Comparison of ENCODE assay signal across 26 mouse cellular contexts in genomic region chr2:35487700-35488099, GRCm38 (mm10). TPM values are rescaled to one million over a fixed set of nuclear protein-coding genes. Genes with fewer than 3 reads are reported as not detected.
DNase-seq lines count a peak whose midpoint lies in the region; ATAC-seq and TF ChIP-seq lines count a peak whose summit lies in the region.
"Had no signal": no experiment of that assay in that cellular context is flagged by ENCODE, and none has a peak within 500 bp of the region (broad histone marks: within the 10 kb centered on the region; RNA-seq: fewer than 3 reads in every experiment).

No protein-coding gene starts in this region.

- in situ Hi-C loops in ES-E14 (cut with MboI; ENCODE audit: low sequenced_read_pairs in 2 of 2, unreplicated experiment in 2 of 2), result no loop called here

- H3K36me3 ChIP-seq in limb, embryonic 15.5 days, result no peaks in the 10 kb centered on the region
- no peaks in the 10 kb centered on the region for H3K36me3 ChIP-seq in limb, embryonic 10.5 days
- H3K36me3 ChIP-seq in ES-E14 (ENCODE audit: control insufficient read depth, insufficient read depth, low read length, poor library complexity, severe bottlenecking), result no peaks in the 10 kb centered on the region
- H3K36me3 ChIP-seq: heart, embryonic 13.5 days; hindbrain, embryonic 12.5 days; limb, embryonic 12.5 days; liver, embryonic 12.5 days; neural tube, embryonic 13.5 days had no signal

- no peak overlapping the region for H3K4me3 ChIP-seq in limb, embryonic 15.5 days
- H3K4me3 ChIP-seq in limb, embryonic 10.5 days, result no peak overlapping the region
- peak overlapping the region; percentile 36 to 43; a peak in 3 of 4 replicates for H3K4me3 ChIP-seq in ES-E14 (ENCODE audit: insufficient read depth in 1 of 2, low read depth in 1 of 2, low read length in 2 of 2, poor library complexity in 1 of 2, severe bottlenecking in 1 of 2)
- H3K4me3 ChIP-seq: erythroblast, embryonic 14.5 days; forebrain, embryonic 13.5 days; gastrocnemius, adult 2 months; heart, embryonic 13.5 days; hindbrain, embryonic 12.5 days; layer of hippocampus, adult 2 months; limb, embryonic 12.5 days; liver, embryonic 12.5 days; neural tube, embryonic 13.5 days had no signal

- peak; percentile 31 for DNase-seq in embryo, embryonic 10 days (ENCODE audit: low spot score)
- DNase-seq in embryo, embryonic 11 days, result no peak
- no peak for DNase-seq in limb, embryonic 10.5 days (ENCODE audit: low spot score)
- peak; percentile 76 for DNase-seq in ES-E14 (ENCODE audit: low read depth, low spot score)
- no peak for DNase-seq in gastrocnemius, postnatal 10 days
- no peak for DNase-seq in left cerebral cortex, postnatal 14 days (ENCODE audit: low spot score in 2 of 2)
- DNase-seq: adrenal gland, postnatal 36 days; cerebellum, adult 9-10 months; gastrocnemius, adult 2 months; heart, postnatal 14 days; kidney, adult 2 months; lung, adult 18-20 months; lung, postnatal 14 days; midbrain, embryonic 14.5 days; right cerebral cortex, postnatal 25 days; thymus, postnatal 14 days had no signal

- H3K9ac ChIP-seq in limb, embryonic 15.5 days, result no peak overlapping the region
- no peak overlapping the region for H3K9ac ChIP-seq in ES-E14 (ENCODE audit: insufficient read depth, low read depth, low read length, poor library complexity, severe bottlenecking)
- H3K9ac ChIP-seq: forebrain, embryonic 13.5 days; heart, embryonic 13.5 days; hindbrain, embryonic 12.5 days; limb, embryonic 12.5 days; liver, embryonic 12.5 days; neural tube, embryonic 13.5 days had no signal

- WGBS in limb, embryonic 15.5 days, result 55% methylated on average over 3 of the region's 3 CpGs
- 59% methylated on average over 3 of the region's 3 CpGs for WGBS in limb, embryonic 10.5 days

- ATAC-seq in limb, embryonic 15.5 days (ENCODE audit: insufficient number of reproducible peaks, low FRiP score, low TSS enrichment, low read depth), result 0 out of 2 replicates have a peak, but pooled peaks have one; percentile 38
- ATAC-seq: CD4-positive, CD25-positive, alpha-beta regulatory T cell, adult 4 months; forebrain, embryonic 13.5 days; liver, embryonic 12.5 days had no signal

- intact Hi-C loops in left cerebral cortex, postnatal 14 days (cut with DNase I), result no loop called here

- no peaks in the 10 kb centered on the region for H3K9me3 ChIP-seq in limb, embryonic 15.5 days
- no peaks in the 10 kb centered on the region for H3K9me3 ChIP-seq in limb, embryonic 10.5 days (replicated peaks)
- H3K9me3 ChIP-seq in ES-E14 (ENCODE audit: control insufficient read depth, insufficient read depth, low read depth, low read length), result no peaks in the 10 kb centered on the region
- H3K9me3 ChIP-seq: forebrain, embryonic 13.5 days; heart, embryonic 13.5 days; hindbrain, embryonic 12.5 days; limb, embryonic 12.5 days; liver, embryonic 12.5 days; neural tube, embryonic 13.5 days had no signal

- H3K27ac ChIP-seq in limb, embryonic 15.5 days, result no peak overlapping the region
- no peak overlapping the region for H3K27ac ChIP-seq in limb, embryonic 10.5 days
- H3K27ac ChIP-seq in ES-E14 (ENCODE audit: insufficient read depth, low read depth, low read length, poor library complexity, severe bottlenecking), result peak overlapping the region; percentile 66; the same call in 1 of the 2 replicates
- H3K27ac ChIP-seq: forebrain, embryonic 13.5 days; gastrocnemius, adult 2 months; hindbrain, embryonic 12.5 days; layer of hippocampus, adult 2 months; liver, embryonic 12.5 days; neural tube, embryonic 13.5 days had no signal

- peaks cover 20% of the 10 kb centered on the region for H3K4me1 ChIP-seq in limb, embryonic 15.5 days
- H3K4me1 ChIP-seq in limb, embryonic 10.5 days, result peaks cover 19% of the 10 kb centered on the region
- H3K4me1 ChIP-seq in ES-E14 (ENCODE audit: control insufficient read depth in 2 of 2, insufficient read depth in 2 of 2, low read length in 2 of 2, poor library complexity in 1 of 2), result peaks cover 7 to 25% of the 10 kb centered on the region in 2 experiments

- H3K4me2 ChIP-seq in limb, embryonic 15.5 days, result no peak overlapping the region
- H3K4me2 ChIP-seq: forebrain, embryonic 13.5 days; heart, embryonic 13.5 days; hindbrain, embryonic 12.5 days; limb, embryonic 12.5 days; liver, embryonic 12.5 days; neural tube, embryonic 13.5 days had no signal

- no peaks in the 10 kb centered on the region for H3K27me3 ChIP-seq in limb, embryonic 15.5 days
- no peaks in the 10 kb centered on the region for H3K27me3 ChIP-seq in limb, embryonic 10.5 days (ENCODE audit: low read depth, poor library complexity, severe bottlenecking)
- H3K27me3 ChIP-seq: forebrain, embryonic 13.5 days; heart, embryonic 13.5 days; hindbrain, embryonic 12.5 days; limb, embryonic 12.5 days; liver, embryonic 12.5 days; neural tube, embryonic 13.5 days had no signal

TF ChIP-seq in ES-E14, 5 proteins besides CTCF, POLR2A, EP300 and RAD21:
- TF ChIP-seq HCFC1 (IDR thresholded peaks at IDR 0.05; ENCODE audit: borderline replicate concordance, insufficient read depth, low read length) (no peak), ZC3H11A (IDR thresholded peaks at IDR 0.05; ENCODE audit: borderline replicate concordance, low read depth, low read length) (no peak), MAFK (IDR thresholded peaks at IDR 0.05; ENCODE audit: insufficient read depth, low read depth, low read length) (no peak), ZNF384 (IDR thresholded peaks at IDR 0.05; ENCODE audit: low read depth, low read length) (no peak), CHD2 (IDR thresholded peaks at IDR 0.05; ENCODE audit: low read depth, low read length) (no peak)

RNA-seq across cellular contexts. Expression of gene Ggta1, which starts 24.7 kb away (rescaled TPM):
- 34.2 and 37.5 TPM in 2 replicates for polyA plus RNA-seq in limb, embryonic 15.5 days (2015; fragmentation: Nextera tagmentation; extraction: Ambion mirVana)
- polyA plus RNA-seq in limb, embryonic 10.5 days (2016; fragmentation: Nextera tagmentation; extraction: Ambion mirVana), result 6.5 and 6.6 TPM in 2 replicates
- 36.5 and 49.0 TPM in 2 replicates for total RNA-seq in ES-E14 (2012; rRNA removed)
- total RNA-seq in gastrocnemius, postnatal 10 days (2021), result 10 to 100 TPM; 13.2 to 17.0 TPM
- 1 to 10 TPM; 2.9 to 3.5 TPM for total RNA-seq in left cerebral cortex, postnatal 14 days (2021)

Comparison
In these comparisons a context has a peak if more than half of its experiments do, and no peak if none do; other contexts are left out.
1. DNase-seq: peak in embryo, embryonic 10 days (single experiment) and ES-E14 (single experiment); none in embryo, embryonic 11 days (single experiment), limb, embryonic 10.5 days (single experiment), gastrocnemius, postnatal 10 days (single experiment) and left cerebral cortex, postnatal 14 days (0 of 2).
2. H3K4me3 ChIP-seq: peak in ES-E14 (2 of 2); none in limb, embryonic 15.5 days (single experiment) and limb, embryonic 10.5 days (single experiment).